12 mouse cellular contexts compared by ENCODE assay signal in the genomic region with DNA sequence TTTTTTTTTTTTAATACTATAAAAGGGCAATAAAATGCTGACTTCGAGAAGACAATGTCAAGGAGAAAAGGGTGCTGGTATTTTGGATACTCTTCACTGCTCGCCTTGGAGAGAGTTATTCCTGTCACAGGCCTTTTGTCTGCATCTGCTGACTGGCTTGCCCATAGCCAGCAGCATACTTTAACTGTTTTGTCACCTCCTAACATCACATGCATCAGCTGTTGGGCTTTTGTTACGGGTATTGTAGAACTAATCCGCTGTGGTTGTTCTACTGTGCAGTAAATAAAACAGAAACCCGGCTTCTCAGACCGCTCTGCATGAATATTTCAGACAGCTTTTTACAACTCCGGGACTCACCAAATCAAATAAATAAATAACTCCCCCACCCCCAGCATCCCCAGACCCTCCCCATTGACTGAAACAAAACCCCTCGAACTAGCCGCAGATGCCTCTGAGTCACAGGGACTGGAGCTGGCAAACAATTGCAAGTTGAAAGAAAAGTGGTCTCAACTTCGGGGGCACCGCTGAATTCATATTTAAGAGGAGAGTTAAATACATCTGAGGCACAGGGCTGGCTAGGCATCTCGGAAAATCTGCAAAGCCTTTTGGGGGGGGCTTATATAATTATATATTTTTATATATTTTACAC. TPM values are rescaled to one million over a fixed set of nuclear protein-coding genes. Genes with fewer than 3 reads are reported as not detected.
DNase-seq lines count a peak whose midpoint lies in the region; ATAC-seq and TF ChIP-seq lines count a peak whose summit lies in the region.
"Had no signal": no experiment of that assay in that cellular context is flagged by ENCODE, and none has a peak within 500 bp of the region (broad histone marks: within the 10 kb centered on the region; RNA-seq: fewer than 3 reads in every experiment).

No protein-coding gene starts in this region.

- peak overlapping the region; percentile 35 for H3K4me2 ChIP-seq in embryonic facial prominence, embryonic 14.5 days (ENCODE audit: low read depth, low read length)
- no peak overlapping the region for H3K4me2 ChIP-seq in heart, postnatal 0 days (ENCODE audit: low read depth, low read length)
- H3K4me2 ChIP-seq in midbrain, embryonic 15.5 days: peak overlapping the region; percentile 11; the same call in 1 of the 2 replicates
- H3K4me2 ChIP-seq: limb, embryonic 12.5 days had no signal

- no peak overlapping the region for H3K9ac ChIP-seq in embryonic facial prominence, embryonic 14.5 days (ENCODE audit: low read depth, low read length)
- H3K9ac ChIP-seq in heart, postnatal 0 days (replicated peaks; ENCODE audit: low read depth, low read length): peak overlapping the region; percentile 32
- H3K9ac ChIP-seq in midbrain, embryonic 15.5 days: no peak overlapping the region
- H3K9ac ChIP-seq: limb, embryonic 12.5 days had no signal

- H3K27ac ChIP-seq in embryonic facial prominence, embryonic 14.5 days (replicated peaks; ENCODE audit: low read depth, low read length): no peak overlapping the region
- H3K27ac ChIP-seq in heart, postnatal 0 days (ENCODE audit: low read depth): peak overlapping the region; percentile 97
- H3K27ac ChIP-seq in midbrain, embryonic 15.5 days: no peak overlapping the region

- H3K9me3 ChIP-seq in embryonic facial prominence, embryonic 14.5 days (ENCODE audit: control insufficient read depth, low read length): no peaks in the 10 kb centered on the region
- H3K9me3 ChIP-seq in heart, postnatal 0 days (replicated peaks; ENCODE audit: control insufficient read depth, low read length): no peaks in the 10 kb centered on the region
- no peaks in the 10 kb centered on the region for H3K9me3 ChIP-seq in midbrain, embryonic 15.5 days
- H3K9me3 ChIP-seq: limb, embryonic 12.5 days had no signal

- ATAC-seq in embryonic facial prominence, embryonic 14.5 days (ENCODE audit: low read depth): peak; percentile 88
- ATAC-seq in heart, postnatal 0 days (ENCODE audit: insufficient read depth, low read depth): peak; percentile 62
- ATAC-seq in midbrain, embryonic 15.5 days (replicated peaks): 0 out of 2 replicates have a peak, but pooled peaks have one; percentile 28

- no peaks in the 10 kb centered on the region for H3K36me3 ChIP-seq in embryonic facial prominence, embryonic 14.5 days (ENCODE audit: control insufficient read depth, insufficient read depth, low read length)
- H3K36me3 ChIP-seq in heart, postnatal 0 days (replicated peaks; ENCODE audit: control insufficient read depth, insufficient read depth, low read length): peaks cover 5% of the 10 kb centered on the region
- H3K36me3 ChIP-seq in midbrain, embryonic 15.5 days (replicated peaks): no peaks in the 10 kb centered on the region
- H3K36me3 ChIP-seq: limb, embryonic 12.5 days had no signal

- peak; percentile 31; the same call in 1 of the 2 replicates for TF ChIP-seq EP300 in heart, postnatal 0 days (IDR thresholded peaks at IDR 0.05; ENCODE audit: low read depth)

- peak; percentile 92 for DNase-seq in heart, adult 11 months
- no peak for DNase-seq in heart, postnatal 36 days
- DNase-seq in embryonic facial prominence, embryonic 14.5 days (ENCODE audit: low spot score): peak; percentile 86
- peak; percentile 74 for DNase-seq in heart, postnatal 0 days (ENCODE audit: low spot score)
- DNase-seq in adipocyte (ENCODE audit: low spot score): no peak
- no peak for DNase-seq in cerebellum, adult 8-10 months
- no peak for DNase-seq in adrenal gland, postnatal 4 days (ENCODE audit: low spot score in 2 of 2)
- DNase-seq: kidney, postnatal 10 days; right cerebral cortex, postnatal 14 days had no signal

- 24% methylated on average over 12 of the region's 12 CpGs for WGBS in embryonic facial prominence, embryonic 14.5 days
- WGBS in heart, postnatal 0 days: 41% methylated on average over 12 of the region's 12 CpGs
- 9% methylated on average over 12 of the region's 12 CpGs for WGBS in midbrain, embryonic 15.5 days

- no peaks in the 10 kb centered on the region for H3K27me3 ChIP-seq in embryonic facial prominence, embryonic 14.5 days (replicated peaks; ENCODE audit: control insufficient read depth, insufficient read depth, low read length)
- H3K27me3 ChIP-seq in heart, postnatal 0 days (ENCODE audit: control insufficient read depth, insufficient read depth, low read length): no peaks in the 10 kb centered on the region
- no peaks in the 10 kb centered on the region for H3K27me3 ChIP-seq in midbrain, embryonic 15.5 days (replicated peaks)

- peaks cover 6% of the 10 kb centered on the region; the same call in 1 of the 2 replicates for H3K4me1 ChIP-seq in embryonic facial prominence, embryonic 14.5 days (ENCODE audit: control insufficient read depth, insufficient read depth, low read length)
- peaks cover 33% of the 10 kb centered on the region for H3K4me1 ChIP-seq in heart, postnatal 0 days (ENCODE audit: control insufficient read depth, insufficient read depth)
- peaks cover 36% of the 10 kb centered on the region for H3K4me1 ChIP-seq in midbrain, embryonic 15.5 days

- TF ChIP-seq CTCF in heart, postnatal 0 days (IDR thresholded peaks at IDR 0.05; ENCODE audit: low read depth): no peak

- no peak overlapping the region for H3K4me3 ChIP-seq in embryonic facial prominence, embryonic 14.5 days (ENCODE audit: low read depth, low read length)
- H3K4me3 ChIP-seq in heart, postnatal 0 days (ENCODE audit: low read depth, low read length): no peak overlapping the region
- no peak overlapping the region for H3K4me3 ChIP-seq in midbrain, embryonic 15.5 days
- H3K4me3 ChIP-seq: limb, embryonic 12.5 days had no signal

- intact Hi-C loops in heart, postnatal 36 days (cut with DNase I): loop anchor here (5.0 to 10.0 kb wide), 2 partner anchors 44 to 566 kb away; partner anchors contain the start of gene Prox1

RNA-seq across cellular contexts. Expression of gene Prox1, which starts 41.7 kb away (rescaled TPM):
- total RNA-seq in heart, postnatal 36 days (2021): 10 to 100 TPM; 38.8 to 57.1 TPM
- polyA plus RNA-seq in embryonic facial prominence, embryonic 14.5 days (2014; fragmentation: Nextera tagmentation; extraction: Ambion mirVana): 4.3 and 4.4 TPM in 2 replicates
- 23.1 and 31.5 TPM in 2 replicates for total RNA-seq in heart, postnatal 0 days (2014; rRNA removed; ENCODE audit: low replicate concordance)
- polyA plus RNA-seq in heart, postnatal 0 days (2015; fragmentation: Nextera tagmentation; extraction: Ambion mirVana): 17.3 and 17.8 TPM in 2 replicates
- polyA plus RNA-seq in midbrain, embryonic 15.5 days (2015; fragmentation: Nextera tagmentation; extraction: Ambion mirVana): 11.1 and 14.1 TPM in 2 replicates
- 10 to 100 TPM; 42.7 to 52.3 TPM for total RNA-seq in adrenal gland, postnatal 4 days (2021)
- total RNA-seq: megakaryocyte, adult 5-6 weeks had no signal

Comparison
In these comparisons a context has a peak if more than half of its experiments do, and no peak if none do; other contexts are left out.
1. DNase-seq: peak in heart, adult 11 months (single experiment), embryonic facial prominence, embryonic 14.5 days (single experiment) and heart, postnatal 0 days (single experiment); none in heart, postnatal 36 days (0 of 2), adipocyte (single experiment), cerebellum, adult 8-10 months (single experiment) and adrenal gland, postnatal 4 days (0 of 2).
2. ATAC-seq: peak in every context shown above with its lines; median percentile 88 in embryonic facial prominence, embryonic 14.5 days; 62 in heart, postnatal 0 days; 28 in midbrain, embryonic 15.5 days.